Mouse (Mus musculus) cerebellum, postnatal 25 days (tissue): Measurements from ENCODE around the gene Rora.

Experiments
- DNase-seq, 2 experiments: peaks; one replicate each; pipeline ENCODE4 v3.0.0; 2021; ENCODE audit warnings: mixed read lengths in 2 of 2

Rora gene

DNA sequence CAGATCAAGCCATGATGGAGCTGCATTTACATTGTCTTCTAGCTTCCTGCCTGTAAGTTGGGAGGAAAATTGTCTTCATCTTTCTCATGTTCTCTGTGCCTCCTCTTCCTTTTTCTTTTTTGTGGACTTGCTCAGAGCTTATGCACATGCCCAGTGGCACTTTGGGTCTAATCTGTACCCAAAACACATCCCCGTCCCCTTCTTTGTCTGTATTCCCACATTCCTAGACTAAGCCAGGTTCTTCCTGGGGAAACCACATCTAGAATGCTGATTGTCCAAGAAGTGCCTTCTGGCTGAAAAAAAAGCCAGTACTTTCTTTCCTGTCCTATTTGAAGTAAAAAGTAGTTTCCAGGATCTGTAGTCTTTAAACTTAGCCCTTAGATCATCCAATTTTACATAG, 367.9 kb downstream of the Rora start:
- no peak for DNase-seq

- no peak for DNase-seq
These were observed 369.7 kb downstream of the Rora start for GRCm38 (mm10) chr9:69023314-69023713.

- no peak for DNase-seq
These were observed 374.6 kb downstream of the Rora start for GRCm38 (mm10) chr9:69028177-69028576.

GRCm38 (mm10) chr9:69034301-69034871, 380.8 kb downstream of the Rora start:
- DNase-seq, result no peak

- DNase-seq, result no peak
These were observed 381.9 kb downstream of the Rora start for GRCm38 (mm10) chr9:69035456-69035855.

- no peak for DNase-seq
These were observed 382.7 kb downstream of the Rora start for GRCm38 (mm10) chr9:69036296-69036695.

DNA sequence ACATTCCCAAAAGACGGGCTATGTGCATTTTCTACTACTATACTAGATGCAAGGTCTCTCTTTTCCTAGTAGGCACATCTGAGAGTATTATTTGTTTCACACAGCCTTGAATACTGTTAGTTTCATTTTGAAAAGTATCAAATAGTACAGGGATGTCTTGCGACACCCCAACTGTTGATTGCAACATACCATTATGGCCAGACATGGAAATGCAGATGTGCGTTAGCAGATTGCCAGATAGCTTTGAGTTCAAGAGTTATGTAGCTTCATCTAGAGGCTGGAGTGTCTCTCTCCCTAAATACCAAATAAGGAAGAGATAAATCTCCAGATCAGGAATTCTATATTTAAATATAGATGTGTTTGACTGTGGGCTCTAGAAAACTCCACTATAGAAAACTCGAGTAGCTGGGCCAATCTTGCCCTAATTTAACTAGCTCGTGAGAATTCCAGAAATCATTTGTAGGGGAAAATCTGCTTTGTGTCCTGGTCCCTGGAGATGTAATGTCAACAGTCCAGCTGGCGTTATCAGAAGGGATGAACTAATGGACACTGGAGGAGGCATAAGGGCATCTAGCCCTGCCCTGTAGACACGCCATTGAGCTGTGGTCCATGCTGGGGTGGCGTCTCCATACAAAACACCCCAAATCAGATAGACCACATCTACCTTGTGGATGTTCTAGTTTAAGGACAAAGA, 390.5 kb downstream of the Rora start:
- DNase-seq, result no peak

DNA sequence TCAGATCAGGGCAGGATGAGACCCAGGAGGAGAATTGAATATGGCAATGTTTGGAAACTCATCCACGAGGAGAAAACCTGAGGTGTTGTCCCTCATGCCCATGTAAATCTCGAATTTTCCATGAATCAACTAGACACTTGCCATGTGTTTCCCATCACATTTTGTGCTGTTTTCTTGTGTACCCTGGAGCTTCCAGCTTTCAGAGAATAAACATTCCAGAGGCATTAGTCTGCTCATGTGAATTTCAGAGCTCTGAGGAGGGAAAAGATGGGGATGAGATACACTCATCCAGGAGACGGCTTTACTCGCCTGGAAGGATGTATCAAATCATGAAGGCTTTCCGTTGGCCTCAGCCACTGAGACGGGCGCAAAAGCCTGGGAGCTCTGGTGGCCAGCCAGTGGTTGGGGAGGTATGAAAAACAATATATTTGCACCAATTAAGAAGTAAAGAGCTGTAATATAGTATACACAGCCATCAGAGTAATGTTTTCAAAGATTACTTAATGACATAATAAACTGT, 391.1 kb downstream of the Rora start:
- no peak for DNase-seq

GRCm38 (mm10) chr9:69045908-69046307, 392.3 kb downstream of the Rora start:
- no peak for DNase-seq

GRCm38 (mm10) chr9:69050856-69051255, 397.3 kb downstream of the Rora start:
- no peak for DNase-seq

GRCm38 (mm10) chr9:69051890-69052289, 398.3 kb downstream of the Rora start:
- no peak for DNase-seq

- peak; percentile 68 to 79 for DNase-seq
These were observed 401.7 kb downstream of the Rora start for GRCm38 (mm10) chr9:69055302-69055701.

DNA sequence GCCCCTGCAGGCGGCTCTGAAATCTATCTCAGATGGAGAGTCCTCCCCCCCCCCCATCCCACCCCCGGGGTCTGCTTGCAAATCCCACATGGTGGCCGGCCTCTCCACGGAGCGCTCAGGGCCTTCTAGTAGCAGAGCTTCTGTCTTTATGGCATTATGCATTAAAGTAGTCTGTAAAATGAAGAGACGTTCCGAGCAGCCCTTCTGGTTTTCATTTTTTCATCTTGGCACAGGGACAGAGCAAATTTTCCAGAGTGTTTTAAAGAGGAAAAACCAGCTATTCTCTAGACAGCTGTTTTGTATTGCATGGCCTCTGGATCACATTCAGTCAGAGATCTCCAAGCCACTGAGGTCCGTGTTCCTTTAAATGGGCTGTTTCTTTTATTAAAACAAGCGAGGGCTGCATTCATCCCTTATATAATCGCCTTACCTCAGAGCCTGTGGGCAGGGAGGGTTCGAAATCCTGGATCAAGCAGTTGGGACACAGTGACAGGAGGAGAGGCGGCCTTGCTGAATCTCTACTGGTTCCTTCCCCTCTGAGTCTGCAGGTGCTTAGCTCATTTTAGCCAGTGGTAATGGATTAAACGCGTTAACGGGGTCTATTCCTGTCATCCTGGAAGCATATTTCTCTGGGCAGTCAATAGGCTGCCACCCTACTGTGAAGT, 417.7 kb downstream of the Rora start:
- DNase-seq, result peak in 1 of 2 experiments; percentile 45

GRCm38 (mm10) chr9:69073271-69073670, 419.7 kb downstream of the Rora start:
- DNase-seq, result no peak

- no peak for DNase-seq
These were observed 430.6 kb downstream of the Rora start for GRCm38 (mm10) chr9:69084086-69084719.

GRCm38 (mm10) chr9:69084720-69085661, 431.4 kb downstream of the Rora start:
- peak; percentile 57 to 67 for DNase-seq

DNA sequence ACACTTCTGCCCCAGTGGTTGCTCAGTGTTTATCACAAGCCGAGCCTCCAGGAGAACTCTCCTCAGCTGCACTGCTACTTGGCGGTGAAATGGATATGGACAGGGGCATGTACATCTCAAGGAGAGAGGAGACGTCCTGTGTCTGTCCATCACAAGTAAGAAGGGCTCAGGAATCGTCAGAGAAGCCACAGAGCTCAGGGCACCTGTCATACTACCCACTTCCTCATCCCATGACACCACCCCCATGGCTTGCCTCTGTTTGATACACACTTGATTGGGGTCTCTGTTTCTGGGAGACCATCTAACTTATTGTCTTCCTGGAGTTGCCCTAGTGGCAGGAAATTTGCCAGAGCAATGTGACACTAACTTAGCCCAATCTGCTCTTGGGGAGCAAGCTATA, 433.3 kb downstream of the Rora start:
- DNase-seq, result no peak

DNA sequence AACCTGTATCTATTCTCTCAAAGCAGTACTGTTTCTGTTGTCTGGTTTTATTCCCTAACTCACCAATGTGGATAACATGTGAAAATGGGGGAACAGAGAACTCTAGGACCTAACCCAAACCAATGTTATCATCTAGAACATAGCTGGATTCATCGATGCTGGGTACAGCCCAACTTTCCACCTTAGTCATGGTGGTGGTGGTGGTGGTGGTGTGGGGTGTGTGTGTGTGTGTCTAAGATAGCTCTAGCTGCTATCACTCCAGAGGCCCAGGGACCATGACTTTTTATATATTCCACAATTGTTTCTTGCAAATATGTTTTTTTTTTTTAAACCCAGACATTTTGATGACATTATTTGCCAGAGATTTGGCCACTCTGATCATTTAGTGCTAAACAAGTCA, 433.7 kb downstream of the Rora start:
- DNase-seq, result no peak

GRCm38 (mm10) chr9:69090749-69091270, 437.2 kb downstream of the Rora start:
- no peak for DNase-seq

GRCm38 (mm10) chr9:69092119-69093013, 438.8 kb downstream of the Rora start:
- DNase-seq, result peak; percentile 95
